Mouse (Mus musculus) gastrocnemius, postnatal 4 days (tissue): ENCODE data around the gene Exoc3l2. TPM values are rescaled to one million over a fixed set of nuclear protein-coding genes. Genes with fewer than 3 reads are reported as not detected.

Source experiments
- DNase-seq, 2 experiments: peaks; one replicate each; pipeline ENCODE4 v3.0.0; 2021 to 2022; ENCODE audit warnings: low spot score in 2 of 2, mixed read lengths in 2 of 2
- long read RNA-seq, 2 experiments: library from polyadenylated mRNA; stranded (forward); transcript quantifications; one replicate each; pipeline ENCODE4 v2.0.0; 2021
- total RNA-seq, 2 experiments: library from RNA; stranded (reverse); gene quantifications; 2 replicates each; pipeline ENCODE4 v1.2.3; 2021

Exoc3l2 gene
- total RNA-seq: under 1 TPM; 0.65 to 0.83 TPM
- long read RNA-seq, experiment 1, partial matches to known transcripts: 1 of 2 reads
- long read RNA-seq, experiment 1, other reads (novel, unspliced or antisense): 1 of 2 reads
- long read RNA-seq, experiment 2, partial matches to known transcripts: 1 of 3 reads
- long read RNA-seq, experiment 2, other reads (novel, unspliced or antisense): 2 of 3 reads

DNA sequence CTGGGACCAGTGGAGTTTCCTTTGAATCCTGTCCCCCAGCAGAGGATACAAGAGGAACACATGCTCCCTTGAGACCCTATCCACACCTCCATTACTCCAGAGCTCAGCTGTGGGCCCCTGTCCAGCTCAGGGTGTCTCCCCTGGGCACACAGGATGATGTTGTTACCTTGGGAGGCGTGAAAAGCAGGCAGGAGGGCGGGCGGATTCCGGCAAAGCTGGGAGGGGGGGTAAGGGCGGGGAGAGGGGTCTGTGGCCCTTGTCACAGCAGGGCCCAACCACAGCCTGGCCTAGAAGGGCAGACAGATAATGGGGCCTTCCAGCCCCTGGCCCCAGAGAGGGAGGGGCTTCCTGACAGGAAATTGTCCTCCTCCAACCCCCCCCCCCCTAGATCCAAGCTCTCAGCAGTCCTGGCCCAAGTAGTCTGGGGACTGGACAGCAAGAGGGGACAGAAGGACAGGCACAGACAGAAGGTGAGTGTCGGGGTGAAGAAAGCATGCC is at the start of gene Exoc3l2:
TSS of gene Exoc3l2 (plus strand) at position 448 of the 498 bp plus-strand sequence.
- DNase-seq: no peak

DNA sequence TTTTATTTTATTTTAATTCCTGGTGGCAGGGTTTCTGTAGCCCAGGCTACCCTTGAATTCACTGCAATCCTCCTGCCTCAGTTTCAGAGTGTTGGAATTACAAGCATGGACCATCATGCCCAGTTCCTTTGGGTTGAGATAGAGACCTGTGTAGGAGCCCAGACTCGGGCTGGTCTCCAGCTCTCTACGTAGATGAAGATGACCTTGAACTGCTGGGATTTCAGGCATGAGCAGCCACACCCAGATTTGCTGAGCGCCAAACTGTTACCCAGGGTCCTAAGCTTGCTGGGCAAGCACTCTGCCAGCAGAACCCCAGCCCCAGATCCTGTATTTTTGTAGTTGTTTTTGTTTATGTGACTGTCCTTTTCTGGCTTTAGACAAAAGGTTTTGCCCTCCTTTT is 49.6 kb upstream of the Exoc3l2 start:
- DNase-seq: no peak

DNA sequence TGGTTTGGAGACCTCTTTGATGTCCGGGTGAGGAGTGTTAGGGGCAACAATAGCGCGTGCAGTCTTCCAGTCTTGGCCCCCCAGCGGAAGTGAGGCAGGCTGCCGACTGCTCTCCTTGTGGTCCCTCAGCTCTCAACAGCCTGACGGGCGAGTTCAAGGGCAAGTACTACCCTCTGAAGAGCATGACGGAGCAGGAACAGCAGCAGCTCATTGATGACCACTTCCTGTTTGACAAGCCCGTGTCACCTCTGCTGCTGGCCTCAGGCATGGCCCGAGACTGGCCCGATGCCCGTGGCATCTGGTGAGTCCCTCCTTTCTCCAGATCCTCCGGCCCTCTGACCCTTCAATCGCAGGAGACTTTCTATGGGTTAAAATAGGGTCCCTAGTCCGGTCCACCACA is 46.5 kb upstream of the Exoc3l2 start:
- no peak for DNase-seq

DNA sequence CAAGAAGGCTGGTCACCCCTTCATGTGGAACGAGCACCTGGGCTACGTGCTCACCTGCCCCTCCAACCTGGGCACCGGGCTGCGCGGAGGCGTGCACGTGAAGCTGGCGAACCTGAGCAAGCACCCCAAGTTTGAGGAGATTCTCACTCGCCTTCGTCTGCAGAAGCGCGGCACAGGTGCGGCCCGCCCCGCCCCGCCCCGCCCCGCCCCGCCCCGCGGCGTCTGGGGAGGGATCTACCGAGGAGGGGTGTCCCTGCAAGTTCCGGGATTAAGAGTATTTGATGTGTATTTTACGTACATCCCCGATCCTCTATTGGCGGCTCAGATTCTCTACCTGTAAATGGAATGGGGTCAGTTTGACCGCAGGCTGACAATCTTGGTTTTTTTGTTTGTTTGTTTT is 43.0 kb upstream of the Exoc3l2 start:
- no peak for DNase-seq

DNA sequence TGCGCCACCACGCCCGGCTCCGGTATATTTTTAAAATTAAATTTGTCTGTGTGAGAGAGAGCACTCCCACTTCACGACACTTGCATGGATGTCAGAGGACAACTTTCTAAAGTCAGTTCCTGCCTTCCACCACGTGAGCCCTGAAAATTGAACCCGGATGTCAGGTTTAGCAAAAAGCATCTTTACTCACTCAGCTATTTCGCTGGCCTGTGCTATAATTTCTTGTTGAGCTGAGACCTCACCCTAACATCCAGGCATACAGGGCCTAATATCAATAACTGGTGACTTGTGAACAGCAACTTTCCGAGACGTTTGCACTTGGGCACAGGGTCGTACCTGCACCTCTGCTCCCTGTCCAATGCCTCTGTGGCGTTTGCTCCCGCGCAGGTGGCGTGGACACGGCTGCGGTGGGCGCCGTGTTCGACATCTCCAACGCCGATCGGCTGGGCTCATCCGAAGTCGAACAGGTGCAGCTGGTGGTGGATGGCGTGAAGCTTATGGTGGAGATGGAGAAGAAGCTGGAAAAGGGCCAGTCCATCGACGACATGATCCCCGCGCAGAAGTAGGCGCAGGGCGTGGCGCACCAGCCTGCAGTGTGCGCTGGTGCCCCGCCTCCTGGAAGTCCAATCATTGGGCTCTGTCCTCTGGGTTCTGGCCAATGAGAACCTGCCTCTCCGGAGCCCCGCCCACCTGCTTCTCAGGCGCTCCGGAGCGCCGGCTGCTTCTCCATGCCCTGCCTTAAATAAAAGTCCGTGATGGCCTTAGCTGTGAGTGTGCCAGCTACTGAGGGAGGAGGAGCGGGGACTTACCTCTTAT is 42.1 kb upstream of the Exoc3l2 start:
- DNase-seq: peak in 1 of 2 experiments; percentile 77

DNA sequence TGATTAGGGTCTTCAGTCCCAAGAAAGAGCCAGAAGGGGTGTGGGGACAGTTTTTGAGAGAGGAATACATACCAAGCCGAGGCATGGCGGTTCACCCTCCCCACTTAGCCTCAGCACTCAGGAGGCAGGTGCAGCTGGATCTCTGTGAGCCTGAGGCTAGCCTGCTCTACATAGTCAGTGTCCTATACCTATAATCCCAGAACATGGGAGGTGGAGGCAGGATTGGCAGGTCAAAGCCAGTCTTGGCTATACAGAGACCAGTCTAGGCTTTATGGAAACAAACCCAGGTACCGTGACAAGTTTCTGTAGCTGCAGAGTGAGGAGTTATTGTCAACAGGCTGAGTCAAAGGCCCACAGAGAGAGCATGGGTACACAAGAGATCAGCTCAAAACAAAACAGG is 40.0 kb upstream of the Exoc3l2 start:
- DNase-seq: no peak

DNA sequence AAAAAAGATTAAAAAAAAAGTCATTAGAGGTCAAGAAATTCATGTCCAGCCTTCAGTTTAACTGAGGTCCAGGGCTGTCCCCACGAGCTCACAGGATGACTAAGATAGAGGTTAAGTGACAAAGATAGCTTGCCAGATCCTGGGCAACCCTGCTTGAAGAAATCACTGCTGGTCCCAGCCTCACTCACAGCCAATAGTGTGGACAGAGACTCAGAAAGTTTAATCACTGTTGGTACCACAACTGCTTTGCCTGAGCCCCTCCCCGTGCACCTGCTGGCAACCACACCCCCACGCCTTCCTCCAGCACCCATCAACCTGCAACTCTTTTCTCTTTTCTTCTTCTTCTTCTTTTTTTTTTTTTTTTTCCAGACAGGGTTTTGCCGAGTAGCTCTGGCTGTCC is 39.1 kb upstream of the Exoc3l2 start:
- DNase-seq: no peak

DNA sequence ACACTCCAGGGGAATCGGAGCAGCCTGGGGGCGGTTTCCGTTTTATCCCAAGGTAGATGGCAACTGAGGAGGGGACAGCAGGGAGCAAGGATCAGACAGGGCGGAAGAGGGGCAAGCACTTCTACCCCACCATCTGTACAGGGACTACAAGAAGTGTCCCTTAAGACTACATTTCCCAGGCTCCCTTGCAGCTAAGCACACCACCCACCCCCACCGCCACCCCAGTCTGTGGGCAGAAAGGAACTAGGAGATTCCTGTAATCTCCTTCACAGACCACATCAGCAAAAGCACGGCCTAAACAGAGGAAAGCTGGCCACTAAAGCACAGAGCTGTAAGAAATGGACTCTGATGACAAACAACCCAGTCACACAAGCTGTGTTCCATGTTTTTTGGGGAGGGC is 36.8 kb upstream of the Exoc3l2 start:
- no peak for DNase-seq

DNA sequence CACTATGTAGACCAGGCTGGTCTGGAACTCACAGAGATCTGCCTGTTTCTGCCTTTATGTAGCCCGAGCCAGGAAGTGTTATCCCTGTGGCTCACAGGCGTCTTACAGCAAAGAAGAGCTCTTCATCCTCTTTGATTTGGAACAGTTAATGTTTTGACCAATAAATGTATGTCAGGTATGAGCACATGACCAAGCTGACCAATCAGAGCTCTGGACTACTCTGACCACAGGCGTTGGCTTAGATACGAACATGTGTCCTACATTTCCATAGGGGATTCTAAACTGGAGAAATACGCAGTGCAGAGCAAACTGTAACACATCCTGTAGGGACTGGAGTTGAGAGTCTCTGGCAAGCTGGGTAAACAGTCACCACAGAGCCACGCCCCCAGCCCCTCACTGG is 36.2 kb upstream of the Exoc3l2 start:
- DNase-seq: no peak

DNA sequence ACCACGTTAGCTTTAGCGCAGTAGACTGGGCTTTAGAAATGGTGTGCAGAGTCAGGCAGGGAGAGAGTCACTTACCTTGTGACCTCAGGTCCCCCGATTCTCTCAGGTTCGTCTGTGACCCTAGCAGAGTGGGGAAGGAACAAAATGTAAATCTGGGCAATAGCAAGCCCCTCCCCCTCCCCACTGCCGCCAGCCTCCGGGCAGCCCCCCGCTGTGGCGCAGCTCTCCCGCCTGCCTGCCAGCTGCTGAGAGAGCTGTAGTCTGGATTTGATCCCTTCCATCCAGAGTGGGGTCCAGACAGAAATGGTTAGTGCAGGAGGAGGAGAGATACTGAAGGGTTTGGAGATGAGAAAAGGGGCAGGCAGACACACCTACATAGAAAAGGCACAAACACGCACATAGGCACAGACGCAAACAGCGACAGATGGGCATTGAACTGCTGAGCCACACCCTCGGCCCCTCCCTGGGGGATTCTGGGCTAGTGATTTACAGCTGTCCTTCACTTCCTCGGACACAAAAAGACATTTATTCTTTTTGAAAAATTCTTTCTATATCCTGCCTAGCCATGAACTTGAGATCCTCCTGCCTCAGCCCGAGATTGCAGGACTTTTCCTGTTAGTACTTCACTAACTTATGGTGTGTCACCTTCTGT is 35.0 kb upstream of the Exoc3l2 start:
- no peak for DNase-seq

DNA sequence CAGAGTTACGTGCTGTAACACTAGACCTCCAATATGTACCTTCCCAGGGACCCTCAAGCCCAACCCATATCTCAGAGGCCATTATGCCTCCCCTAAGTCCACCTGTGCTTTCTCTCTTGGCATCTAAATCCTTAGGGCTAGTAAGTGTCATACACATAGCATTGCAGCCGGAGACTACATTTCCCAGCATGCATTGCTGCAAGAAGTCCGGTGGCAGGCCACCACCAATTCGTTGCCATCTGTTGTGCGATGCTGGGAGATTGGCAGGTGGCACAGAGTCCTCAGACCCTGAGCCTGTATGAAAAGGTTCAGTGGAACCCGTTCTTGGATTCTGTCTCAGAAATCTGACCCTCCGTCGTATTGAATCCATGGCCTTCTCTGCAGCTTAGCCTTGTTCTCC is 33.4 kb upstream of the Exoc3l2 start:
- no peak for DNase-seq

DNA sequence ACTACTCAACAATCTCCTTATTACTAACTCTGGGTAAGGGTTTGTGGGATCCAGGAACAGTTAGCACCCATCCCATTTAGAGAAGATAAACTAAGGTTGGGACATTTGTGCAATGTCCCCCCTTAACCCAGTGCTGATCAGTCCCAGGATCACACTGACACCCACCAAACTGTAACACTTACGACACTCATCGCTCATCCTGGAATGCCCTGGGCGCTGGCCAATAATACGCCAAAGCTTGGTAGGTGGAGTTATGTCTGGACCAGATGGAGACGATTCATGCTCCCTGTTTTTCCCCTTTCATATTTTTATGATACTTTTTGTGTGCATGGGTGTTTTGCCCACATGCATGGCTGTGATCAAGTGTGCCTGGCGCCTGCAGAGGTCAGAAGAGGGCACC is 32.7 kb upstream of the Exoc3l2 start:
- DNase-seq: no peak

DNA sequence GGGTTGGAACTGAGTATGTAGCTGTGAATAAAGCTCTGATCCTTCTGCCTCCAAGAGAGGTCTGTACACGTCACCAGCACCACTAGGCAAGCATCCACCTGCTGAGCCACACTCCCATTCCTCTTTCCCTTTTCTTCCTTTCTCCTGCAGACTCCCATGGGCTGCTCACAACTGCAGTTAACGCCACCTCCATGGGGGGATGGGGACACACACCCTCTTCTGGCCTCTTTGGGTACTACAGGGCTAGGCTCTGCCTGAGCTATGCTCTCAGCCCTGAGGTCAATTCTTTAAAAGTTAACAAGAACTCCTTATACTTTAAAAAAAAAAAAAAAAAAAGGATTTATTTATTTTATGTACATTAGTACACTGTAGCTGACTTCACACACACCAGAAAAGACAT is 30.7 kb upstream of the Exoc3l2 start:
- no peak for DNase-seq

DNA sequence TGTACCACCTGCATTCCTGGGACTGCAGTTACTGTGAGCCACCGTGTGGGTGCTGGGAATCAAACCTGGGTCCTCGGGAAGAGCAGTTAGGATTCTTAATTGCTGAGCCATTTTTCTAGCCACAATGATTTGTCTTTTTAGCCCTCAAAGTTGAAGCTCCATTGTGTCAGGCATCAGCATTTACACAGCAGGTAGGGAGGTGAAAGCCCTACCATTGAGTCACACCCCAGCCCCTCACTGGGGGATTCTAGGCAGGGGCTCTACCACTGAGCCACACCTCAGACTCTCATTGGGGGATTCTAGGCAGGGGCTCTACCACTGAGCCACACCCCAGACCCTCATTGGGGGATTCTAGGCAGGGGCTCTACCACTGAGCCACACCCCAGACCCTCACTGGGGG is 26.9 kb upstream of the Exoc3l2 start:
- no peak for DNase-seq

DNA sequence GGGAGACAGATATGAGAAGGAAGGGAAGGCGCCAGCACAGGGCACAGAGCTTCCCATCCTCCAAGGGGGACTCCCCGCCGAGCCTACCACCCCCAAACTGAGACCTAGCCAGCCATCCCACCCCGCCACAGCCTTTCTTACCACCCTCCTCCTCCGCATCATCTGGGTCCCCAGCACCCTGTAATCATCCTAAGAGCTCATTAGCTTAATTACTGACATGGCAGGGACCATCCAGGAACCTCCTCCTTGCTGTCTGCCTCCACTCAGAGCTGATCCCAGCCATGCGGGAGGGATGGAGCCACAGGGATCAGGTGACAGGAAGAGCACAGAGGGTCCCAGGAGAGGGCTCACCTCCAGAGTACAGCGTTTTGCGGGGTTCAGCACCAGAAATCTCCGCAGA is 26.1 kb upstream of the Exoc3l2 start:
- DNase-seq: no peak

DNA sequence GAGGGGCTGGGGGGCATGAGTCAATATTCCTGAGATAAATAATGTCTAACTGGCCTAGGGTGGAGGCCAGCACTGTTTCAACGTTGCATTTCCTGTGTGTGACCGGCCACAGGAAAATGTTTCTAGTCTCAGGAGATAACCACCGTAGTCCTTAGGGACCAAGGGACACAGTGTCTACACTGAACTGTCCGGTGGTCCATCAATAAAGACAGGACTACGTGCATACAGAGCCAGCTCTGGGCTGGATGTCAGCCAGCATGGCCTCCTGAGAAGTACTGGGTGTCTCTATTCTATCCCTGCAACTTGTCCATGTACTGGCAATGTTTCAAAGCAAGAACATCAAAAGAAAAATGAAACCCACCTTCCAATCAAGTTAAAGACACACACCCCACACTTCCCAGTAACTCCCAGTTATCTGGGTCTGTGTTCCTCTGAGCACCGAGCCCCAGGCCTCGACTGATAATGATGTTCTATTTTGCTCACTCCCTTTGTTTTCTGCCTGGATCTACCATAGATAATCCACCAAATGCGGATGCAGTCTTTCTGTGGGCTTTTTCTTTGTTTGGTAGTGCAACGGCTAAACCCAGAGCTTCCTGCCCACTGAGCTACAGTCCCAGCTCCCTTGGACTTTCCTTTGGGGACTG is 21.6 kb upstream of the Exoc3l2 start:
- no peak for DNase-seq

DNA sequence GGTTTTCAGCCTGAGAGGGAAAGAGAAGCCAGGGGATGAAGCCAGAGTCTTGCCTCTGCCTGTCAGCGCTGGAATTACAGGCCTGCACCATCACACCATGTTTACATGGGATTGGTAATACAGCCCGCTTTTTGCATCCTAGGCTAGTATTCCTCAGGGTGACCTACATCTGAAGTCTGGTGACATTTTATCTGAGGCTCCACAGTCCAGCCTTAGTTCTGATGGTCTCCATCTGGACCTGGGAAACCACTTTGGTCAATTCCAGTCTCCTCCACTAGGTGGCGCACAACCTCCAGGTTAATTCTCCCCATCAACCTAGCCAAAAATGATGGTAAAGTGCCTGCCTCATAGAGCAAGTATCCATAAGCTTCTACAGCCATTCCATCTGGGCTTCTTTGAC is 19.8 kb upstream of the Exoc3l2 start:
- DNase-seq: peak; percentile 69 to 76

DNA sequence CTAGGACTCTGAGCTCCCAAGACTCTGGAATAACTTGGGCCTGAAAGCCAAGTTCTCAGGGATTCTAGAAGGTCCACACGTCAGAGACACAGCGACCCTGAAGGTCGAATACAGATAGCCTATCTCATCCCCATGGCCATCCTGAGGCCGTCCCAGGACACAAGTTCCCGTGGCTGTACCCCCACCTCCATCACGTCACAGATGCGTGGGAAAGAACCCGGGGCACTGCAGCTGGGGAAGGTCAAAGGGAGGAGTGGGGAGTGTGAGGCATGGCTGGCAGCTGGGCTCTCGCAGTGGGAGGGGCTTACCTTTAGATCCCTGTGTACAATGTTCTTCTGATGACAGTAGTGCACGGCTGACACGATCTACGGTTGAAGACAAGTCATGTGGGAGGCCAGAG is 18.3 kb upstream of the Exoc3l2 start:
- DNase-seq: no peak

DNA sequence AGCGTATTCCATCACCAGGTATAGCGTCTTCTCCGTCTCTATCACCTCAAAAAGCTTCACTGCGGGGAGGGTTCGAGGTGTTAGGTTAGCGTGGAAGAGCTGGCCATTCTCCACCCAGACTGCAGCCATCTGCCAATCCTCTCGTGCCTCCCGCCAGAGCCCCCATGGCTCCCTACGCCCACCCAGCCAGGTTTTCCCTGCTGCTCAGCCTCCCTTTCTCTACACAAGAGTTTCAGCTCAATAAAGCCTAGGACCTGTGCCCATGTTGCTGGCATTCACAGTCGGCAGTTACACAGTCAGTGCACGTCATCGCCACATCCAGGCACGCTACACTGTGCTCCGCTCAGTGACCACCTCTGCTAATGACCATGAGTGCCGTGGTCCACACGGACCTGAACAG is 15.4 kb upstream of the Exoc3l2 start:
- no peak for DNase-seq

DNA sequence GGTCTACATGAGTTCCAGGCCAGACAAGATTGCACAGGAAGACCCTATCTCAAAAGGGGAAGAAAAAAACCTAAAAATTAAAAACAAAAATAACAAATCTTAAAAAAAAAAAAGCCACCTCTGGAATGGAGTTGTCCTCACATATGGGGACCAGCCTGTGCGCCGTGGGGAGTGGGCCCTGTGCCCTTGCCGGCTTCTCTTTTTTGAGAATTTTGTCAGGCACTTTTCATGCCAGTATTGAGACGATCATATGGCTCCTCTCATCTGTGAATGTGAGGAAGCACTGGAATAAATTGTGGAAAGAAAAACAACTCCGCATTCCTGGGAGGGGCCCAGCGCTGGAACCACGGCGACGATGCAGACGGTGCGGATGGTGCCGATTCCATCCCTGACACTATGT is 14.0 kb upstream of the Exoc3l2 start:
- no peak for DNase-seq

DNA sequence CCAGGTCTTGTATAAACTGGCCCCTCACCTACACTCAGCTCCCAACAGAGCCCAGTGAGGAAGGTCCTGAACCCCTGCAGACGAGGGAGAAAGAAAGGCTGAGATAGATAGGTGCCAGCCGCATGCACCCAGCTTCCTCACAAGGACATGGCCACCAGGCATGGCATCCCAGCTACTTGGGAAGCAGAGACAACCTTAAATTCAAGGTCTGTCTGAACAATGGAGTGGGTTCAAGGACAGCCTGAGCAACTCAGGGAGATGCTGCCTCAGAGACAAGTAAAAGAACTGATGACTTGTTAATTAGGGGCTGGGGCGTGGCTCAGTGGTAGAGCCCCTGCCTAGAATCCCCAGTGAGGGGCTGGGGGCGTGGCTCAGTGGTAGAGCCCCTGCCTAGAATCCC is 7.9 kb upstream of the Exoc3l2 start:
- DNase-seq: no peak
